Mouse (Mus musculus): ENCODE results near the gene Clcnka.
A peak's percentile ranks its signal among the peaks of the same experiment; 100 is the strongest.

Gene Clcnka

DNA sequence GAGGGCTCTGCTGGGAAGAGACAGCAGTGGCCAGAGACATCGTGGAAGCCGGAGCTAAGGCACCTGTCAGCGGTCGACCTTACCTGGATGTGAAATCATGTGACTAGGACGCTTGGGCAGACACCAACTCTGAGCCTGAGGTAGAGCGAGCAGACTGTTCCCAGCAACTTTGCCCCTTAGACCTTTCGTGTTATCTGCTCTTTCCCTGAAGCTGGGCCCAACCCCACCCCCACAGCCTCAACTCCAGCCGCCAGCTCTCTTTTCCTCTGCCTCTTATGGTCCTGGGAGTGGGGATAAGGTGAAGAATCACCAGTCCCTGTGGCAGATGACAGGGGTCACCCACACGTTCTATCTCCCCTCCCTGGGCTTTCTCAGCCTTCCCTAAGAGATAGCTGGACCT is 22.4 kb upstream of the Clcnka start:
- DNase-seq = no peak

DNA sequence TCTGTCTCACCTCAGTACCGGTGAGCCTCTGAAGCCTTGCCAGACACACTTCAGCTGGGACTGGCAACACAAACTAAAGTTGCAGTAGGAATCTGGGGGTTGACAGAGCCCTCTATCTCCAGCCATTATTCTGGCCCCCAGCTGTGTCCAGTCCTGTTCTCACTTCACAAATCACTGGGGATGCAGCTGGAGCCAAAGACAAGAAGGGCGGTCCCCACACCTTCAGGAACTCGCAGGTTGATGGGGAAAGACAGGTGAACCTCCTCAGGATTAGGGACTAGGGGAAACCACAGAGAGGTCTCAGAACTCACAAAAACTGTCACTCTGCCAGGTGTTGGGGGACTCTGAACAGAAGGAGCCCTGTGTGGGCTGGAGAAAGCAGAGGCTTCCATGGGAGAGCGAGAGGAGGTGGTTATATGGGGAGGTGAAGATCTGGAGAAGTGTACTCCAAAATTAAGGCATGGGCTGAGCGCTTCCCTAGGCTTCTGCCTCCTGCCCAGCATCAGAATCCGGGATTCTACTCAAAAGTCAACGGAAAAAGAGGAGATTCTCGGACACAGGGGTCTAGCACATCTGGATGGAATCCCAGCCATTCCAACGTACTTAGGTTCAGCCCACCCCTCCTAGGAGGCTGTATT is 21.8 kb upstream of the Clcnka start, which contains the start of gene Hspb7:
Gene Hspb7, plus strand, starts transcription at position 588 of the 638 bp plus-strand sequence.
- no peak for DNase-seq

DNA sequence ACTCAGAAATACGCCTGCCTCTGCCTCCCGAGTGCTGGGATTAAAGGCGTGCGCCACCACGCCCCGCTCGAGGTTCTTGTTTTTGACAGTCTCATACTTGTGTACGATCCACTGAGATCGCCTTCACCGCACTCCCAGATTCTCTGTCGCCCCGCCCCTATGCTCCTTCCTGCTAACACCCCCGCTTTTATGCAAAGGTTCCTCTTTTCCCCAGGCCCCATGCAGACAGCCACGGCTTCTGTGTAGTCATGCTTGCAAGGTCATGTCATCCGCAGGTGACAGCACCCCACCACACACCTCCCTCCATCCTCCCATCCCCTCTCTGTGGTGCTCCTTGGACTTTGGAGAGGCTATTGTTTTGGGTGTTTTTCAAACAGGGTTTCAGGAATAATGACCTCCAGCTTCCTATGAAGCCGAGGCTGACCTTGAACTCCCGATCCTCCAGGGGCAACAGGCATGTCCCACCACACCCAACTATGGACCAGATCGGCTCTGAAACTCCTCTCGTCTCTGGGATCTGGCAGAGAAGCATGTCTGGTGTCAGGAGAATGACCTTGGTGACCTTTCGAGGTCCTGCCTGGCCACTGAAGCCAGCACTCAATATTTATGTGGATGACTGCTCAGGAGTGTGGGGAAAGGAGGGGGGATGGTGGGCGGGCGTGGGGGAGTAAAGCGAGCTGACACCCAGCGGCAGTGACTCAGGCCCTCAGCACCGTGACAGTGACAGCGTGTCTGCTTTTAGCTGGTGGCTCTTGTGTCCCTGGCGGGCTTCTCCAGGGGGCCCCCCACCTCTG is 21.1 kb upstream of the Clcnka start:
- no peak for DNase-seq

DNA sequence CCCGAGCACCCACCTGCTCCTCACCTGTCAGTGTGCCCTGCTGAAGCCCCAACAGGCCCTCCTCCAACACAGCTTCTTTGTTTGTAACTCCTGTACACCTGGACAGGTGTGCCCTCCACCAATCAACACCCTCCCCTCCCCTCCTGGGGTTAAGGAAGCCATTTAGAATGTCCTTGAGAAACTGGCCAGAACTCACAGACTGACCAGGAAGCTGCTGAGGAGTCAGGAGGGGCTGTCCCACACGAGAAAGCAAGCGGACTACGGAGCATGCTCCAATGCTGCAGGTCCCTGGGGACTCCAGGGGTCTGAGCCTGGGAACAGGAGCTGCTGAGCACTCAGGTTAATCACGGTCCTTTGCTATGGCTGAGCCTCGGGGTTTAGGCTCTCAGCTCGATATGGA is 17.4 kb upstream of the Clcnka start, which contains the start of gene Clcnkb:
Gene Clcnkb, minus strand, starts transcription at position 91 of the 400 bp plus-strand sequence.
- no peak for DNase-seq

DNA sequence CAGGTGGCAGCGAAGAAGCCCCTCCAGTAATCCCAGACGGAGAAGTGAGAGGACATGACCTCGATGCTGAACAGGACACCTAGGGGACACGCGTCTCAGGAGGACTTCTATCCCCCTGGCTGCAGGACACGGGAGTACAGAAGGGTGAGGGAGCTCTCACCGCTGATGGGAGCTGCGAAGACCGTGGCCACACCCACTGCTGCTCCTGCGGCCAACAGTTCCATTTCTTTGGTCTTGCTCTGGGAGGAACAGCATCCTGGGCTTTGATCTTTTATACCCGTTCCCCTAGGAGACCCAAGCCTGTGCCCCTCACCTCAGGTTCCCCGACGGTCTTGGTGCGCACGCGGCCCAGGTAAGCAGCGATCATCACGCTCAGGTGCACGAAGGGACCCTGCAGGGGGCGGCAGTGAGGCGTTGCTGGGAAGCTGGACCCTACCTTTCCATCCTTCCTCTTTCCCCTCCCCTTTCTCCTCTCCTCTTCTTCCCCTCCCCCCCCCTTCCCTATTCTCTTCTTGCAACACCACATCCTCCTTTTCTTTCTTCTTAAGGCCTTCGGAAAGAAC is 13.0 kb upstream of the Clcnka start:
- DNase-seq = no peak

DNA sequence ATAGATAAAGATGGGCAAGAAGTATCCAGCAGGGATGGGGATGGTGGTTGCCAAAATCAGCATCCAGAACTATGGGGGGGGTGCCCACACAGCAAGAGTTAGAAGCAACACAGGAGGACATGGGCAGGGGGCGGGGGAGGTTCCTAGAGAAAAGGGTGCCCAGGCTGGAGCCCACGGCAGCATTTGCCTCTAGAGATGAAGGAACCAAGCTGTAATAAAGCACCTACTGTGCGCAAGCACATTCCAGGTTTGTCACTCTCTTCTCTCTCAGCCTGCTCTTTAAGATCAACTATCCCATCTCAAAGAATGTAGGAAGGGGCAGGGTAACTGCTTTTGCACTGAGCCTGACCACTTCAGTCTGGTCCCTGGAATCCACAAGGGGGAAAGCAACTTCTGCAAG is 10.1 kb upstream of the Clcnka start:
- no peak for DNase-seq

DNA sequence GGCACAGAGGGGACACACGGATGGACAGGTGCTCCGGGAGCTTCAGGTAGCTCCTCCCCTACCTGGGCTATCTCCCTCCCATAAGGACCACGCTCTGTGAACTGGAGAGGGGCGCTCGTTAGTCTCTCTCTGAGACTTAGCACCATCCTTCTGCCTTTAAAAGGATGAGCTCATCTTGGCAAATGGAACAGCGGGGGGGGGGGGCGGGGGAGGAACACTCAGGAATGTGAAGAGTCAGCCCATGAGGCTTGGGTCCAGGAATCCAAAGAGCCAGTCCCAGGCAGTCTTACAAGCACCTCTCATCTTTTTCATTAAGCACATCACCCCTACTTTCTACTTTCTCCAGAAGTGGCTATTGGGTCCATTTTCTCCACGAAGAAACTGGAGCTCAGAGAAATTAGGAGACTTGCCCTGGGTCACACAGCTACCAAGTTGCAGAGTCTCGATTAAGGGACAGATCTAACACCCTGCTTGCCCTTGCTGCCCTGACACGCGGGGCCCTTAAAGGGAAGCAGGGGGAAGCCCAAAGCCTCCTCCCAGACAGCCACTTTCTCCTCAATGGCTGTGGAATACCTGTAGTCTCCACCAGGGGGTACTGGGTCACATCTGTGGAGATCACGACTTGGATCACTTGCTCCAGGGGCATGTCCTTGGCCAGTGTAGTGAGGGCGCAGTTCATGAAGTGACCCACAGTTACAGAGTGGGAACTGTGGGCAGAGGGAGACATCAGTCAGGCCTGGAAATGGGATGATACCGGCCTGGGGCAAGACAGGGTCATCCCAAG is 8.2 kb upstream of the Clcnka start:
- DNase-seq = no peak

DNA sequence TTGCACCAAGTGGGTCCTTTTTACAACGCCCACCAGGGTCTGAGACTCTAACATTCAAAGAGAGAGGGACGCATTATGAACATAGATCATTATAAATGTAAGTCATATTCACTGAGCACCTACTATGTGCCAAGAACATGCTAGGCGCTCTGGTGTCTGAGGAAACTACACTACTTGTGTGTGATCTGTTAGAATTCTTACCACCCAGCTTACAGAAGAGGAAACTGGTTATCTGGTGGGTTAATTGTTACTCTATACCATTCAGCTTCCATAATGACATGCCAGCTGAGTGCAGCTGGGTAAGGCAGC is 6.7 kb upstream of the Clcnka start:
- DNase-seq = no peak

DNA sequence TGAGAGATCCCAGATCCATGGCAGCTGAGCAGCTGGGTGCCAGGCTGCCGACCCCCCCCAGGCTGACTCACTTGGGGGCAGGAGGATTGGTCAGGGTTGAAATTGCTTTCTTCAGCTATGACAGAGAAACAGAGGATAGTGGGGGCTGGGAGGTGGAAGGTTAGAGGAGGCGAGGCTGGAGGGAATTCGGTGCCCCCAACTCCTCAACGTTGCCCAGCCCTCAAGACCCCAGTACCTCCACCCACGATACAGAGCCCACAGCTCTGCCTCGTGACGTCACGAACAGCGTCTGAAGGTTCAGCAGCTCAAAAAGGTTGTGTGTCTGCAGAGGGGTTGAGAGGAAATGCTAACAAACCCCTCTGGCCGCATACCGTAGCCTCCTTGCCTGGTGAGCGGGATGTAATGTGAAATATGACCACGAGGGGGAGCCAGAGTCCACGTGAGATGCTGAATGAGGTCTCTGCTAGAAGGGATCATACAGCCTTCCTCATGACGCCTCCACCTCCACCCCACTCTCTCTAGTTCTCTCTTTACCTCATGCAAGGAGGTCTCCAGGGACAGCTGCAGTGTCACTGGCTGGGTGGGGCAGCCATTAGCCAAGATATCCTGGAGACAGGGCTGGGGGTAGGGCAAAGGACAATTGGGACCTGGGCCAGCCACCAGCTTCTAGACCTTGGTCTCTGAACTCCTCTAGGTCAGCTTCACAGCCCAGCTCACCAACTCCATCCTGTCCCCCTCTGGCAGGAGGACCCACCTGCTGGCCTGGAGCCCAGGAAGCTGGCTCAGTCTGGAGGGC is 6.2 kb upstream of the Clcnka start:
- peak; percentile 84 for DNase-seq

DNA sequence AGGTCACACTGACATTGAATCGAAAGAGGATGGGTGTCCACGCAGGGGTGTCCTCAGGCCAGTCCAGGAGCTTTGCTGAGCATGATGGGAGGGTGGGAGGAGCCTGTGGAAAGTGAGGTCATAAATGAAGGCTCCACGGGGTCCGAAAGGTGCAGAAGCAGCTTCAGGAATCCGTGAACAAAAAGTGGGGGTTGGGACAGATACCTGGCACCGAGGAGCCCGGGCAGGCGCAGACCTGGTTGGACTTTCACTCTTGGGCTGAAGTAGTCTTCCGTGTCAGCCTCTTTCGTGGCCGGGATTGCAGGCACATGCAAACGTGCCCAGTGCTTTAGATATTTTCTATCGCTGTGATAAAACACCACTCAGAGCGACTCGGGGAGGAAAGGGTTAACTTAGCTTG is 1.6 kb upstream of the Clcnka start:
- DNase-seq = no peak

DNA sequence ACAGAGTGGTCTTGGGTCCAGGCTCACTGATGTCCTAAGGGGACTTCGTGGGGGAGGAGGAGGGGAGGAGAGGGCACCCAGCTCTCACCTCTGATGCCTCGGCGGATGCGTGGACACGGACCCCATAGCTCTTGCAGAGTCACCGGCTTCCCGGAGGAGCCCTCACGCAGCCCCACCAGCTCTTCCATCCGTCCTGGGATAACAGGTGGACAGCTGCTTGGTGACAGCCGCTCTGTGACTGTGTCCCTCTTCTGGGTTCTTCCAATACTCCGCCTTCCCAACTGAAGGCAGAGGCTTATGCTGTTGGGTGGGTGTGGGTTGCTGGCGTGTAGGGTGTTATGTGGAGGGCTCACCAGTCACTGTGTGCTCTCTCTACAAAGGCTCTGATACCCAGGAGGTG is 663 bp downstream of the Clcnka start:
- no peak for DNase-seq

DNA sequence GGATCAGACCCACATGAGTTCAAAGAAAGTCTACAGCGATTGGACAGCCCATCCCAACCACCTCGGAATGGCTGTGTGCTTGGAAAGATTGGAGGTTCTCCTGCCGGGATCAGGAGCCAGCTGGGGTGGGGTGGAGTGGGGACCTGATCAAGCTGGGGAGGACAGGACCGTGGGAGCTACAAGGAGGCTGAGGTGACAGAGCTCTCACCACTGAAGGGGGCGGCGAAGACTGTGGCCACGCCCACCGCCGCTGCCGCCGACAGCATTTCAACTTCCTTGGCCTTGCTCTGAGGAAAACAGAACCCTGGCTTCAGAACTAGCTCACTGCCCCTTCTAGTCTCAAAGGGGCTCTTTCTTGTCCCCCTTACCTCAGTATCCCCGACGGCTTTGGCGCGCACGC is 3.8 kb downstream of the Clcnka start:
- no peak for DNase-seq

DNA sequence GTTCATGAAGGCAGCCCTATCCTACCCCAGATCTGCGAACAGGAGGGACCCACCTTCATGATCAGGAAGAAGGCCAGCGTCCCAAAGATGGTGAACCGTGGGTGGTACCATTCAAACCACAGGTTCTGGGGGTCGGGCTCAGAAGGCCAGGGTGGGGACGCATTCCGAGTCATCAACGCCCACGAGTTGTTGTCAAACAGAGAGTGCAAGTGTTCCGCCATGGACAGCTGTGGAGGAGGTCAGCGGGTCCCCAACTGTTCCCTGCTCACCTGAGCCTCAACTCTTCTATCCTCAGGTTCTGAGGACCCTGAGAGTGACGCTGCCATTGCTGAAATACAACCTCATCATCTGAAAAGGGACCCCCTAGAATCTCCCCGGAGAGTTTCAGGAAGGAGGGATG is 7.2 kb downstream of the Clcnka start:
- DNase-seq = no peak

DNA sequence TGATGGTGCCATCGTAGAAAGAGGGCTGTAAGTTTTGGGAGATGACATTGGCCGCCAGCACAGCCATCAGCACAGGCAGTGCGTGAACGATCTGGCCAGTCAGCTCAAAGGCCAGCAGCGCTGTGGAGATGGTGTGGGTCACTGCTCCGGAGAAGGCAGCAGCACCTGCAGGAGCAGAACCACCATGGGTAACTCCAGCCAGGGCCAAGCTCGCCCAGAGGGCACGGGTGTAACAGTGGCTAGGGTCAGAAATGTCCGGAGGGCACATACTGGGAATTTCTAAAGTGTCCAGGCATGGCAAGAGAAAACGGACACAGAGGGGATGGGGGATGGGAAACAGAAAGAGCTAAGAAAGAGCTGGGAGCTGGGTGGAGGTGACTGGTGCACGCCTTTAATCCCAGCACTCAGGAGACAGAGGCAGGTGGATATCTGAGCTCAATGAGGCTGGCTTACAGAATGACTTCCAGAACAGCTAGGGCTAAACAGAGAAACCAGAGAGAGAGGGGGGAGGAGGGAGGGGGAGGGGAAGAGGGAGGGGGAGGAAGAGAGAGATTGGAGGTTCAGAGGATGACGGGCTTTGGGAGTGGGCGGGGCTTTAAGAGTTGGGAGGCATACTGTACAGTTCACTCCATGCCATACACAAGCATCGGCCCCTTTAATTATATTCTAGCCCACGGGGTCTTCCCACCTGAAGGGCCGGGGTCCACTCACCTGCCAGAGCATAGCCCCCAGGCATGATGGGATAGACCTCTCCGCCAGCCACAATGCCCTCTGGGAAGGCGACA is 9.0 kb downstream of the Clcnka start:
- DNase-seq = no peak

DNA sequence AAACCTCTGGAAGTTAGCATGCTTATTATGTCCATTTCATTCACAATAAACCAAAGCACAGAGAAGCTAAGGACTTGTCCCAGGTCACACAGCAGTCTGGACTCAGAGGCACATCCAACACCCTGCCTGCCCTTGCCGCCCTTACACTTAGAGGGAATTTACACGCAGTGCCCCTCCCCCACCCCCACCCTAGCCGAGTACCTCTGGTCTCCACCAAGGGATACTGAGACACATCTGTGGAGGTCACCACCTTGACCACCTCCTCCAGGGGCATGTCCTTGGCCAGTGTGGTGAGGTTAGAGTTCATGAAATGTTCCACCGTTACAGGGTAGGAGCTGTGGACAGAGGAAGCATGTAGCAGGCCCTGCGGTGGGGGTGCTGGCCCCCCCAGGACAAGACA is 10.6 kb downstream of the Clcnka start:
- DNase-seq = no peak

DNA sequence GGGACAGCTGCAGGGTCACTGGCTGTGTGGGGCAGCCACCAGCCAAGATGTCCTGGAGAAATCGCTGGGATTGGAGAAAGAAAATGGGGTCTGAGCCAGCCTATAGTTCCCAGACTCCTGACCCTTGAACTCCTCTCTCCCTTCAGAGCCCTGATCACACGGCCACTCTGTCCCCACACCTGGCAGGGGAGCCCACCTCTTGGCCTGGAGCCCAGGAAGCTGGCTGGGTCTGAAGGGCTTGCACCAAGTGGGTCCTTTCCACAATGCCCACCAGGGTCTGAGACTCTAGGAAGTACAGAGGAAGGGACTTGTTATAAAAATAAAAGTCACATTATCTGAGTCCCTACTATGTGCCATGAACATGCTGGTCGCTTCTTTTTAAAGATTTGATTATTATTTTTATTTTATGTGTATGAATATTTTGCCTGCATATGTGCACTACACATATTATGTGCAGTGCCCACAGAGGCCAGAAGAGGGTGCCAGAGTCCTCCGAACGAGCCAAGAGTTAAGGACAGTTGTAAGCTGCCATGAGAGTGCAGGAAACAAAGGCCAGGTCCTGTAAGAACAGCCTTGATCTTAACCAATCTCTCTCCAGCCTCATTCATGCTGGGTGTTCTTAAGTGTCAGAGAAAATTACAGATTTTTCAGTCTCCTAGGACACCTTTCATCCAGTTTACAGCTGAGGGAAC is 11.3 kb downstream of the Clcnka start:
- peak; percentile 31 for DNase-seq

DNA sequence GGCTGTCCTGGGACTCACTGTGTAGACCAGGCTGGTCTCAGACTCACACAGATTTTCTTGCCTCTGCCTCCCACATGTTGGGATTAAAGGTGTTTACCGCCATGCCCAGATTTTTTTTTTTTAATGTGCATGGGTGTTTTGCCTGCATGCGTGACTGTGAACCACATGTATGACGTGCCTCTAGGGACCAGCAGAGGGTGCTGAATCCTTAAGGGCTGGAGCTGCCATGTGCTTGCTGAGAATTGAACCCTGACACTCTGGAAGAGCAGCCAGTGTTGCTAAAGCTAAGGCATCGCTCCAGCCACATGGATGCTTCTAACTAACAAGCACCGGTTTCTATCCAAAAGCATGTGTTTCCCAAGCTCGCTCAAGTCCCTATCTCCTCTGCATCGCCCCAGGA is 12.4 kb downstream of the Clcnka start:
- no peak for DNase-seq

DNA sequence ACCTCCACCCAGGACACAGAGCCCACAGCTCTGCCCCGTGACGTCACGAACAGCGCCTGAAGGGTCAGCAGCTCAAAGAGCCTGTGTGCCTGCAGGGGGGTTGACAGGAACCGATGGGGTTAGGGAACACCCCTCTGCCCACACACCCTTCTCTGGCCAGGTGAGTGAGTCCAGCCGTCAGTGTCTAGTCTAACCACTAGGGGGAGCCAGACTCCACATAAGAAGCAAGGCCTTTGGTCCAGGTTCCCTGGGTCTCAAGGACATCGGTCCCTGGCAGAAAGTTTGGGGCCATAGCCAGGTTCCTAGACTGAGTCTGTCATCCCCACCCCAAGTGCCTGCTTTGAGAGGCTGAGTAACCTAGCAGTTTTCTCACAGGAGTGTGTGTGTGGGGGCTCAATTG is 13.2 kb downstream of the Clcnka start:
- no peak for DNase-seq

DNA sequence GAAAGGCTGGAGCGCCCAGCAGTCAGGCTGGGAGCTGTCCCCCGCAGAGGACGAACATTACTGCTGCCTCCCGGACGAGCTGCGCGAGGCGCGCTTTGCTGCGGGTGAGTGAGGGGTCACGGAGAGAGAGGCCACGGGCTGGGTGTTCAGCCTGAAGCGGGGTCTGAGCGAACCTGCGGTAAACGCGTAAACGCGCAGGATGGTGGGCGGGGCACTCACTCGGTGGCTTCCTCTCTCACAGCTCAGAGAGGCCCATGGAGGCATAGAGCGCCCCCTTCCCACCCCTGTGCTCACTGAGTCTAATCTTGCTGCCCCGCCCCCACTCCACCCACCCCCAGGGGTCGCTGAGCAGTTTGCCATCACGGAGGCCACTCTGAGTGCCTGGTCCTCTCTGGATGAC is 16.1 kb downstream of the Clcnka start:
- no peak for DNase-seq

DNA sequence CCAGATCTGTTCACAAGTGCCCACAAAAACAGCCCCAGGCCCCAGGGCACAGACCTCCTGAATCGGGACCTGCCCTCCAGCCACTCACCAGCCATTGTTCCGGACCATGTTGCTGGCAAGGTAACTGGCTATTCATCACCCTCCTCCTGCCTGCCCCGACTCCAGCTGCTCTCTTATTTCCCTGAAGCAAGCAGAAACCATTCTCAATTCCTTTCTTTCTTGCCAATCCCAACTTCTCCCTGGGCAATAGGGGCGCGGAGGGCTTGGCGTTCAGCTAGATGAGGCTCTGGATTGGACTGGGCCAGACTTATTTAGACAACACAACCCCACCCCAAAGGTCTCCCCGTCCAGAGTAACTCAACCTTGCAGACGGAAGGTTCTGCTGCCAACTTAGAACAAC is 18.9 kb downstream of the Clcnka start:
- no peak for DNase-seq

DNA sequence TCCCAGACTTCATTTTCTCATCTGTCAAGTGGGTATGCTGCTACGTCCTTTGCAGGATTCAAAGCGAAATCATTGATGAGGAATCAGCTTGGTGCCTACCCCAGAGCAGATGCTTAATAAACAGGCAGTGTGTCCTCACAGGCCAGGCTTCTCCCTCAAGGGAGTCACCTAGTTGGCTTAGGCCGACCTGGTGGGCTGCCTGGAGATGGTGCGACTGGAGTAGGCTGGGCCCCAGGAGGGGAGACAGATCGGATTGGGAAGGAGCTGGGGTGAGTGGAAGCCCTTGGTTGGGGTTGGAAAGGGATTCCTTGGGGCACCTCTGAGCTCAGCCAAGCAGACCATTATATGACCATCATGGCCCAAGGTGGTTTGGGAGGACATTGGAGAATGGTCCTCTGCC is 26.1 kb downstream of the Clcnka start:
- DNase-seq = no peak
